Mouse (Mus musculus): ENCODE data around the gene Stk24. TPM values are rescaled to one million over a fixed set of nuclear protein-coding genes. Genes with fewer than 3 reads are reported as not detected.

Stk24 gene
- total RNA-seq, 2 experiments from 2014 or later, result 41.9 to 52.8 TPM

DNA sequence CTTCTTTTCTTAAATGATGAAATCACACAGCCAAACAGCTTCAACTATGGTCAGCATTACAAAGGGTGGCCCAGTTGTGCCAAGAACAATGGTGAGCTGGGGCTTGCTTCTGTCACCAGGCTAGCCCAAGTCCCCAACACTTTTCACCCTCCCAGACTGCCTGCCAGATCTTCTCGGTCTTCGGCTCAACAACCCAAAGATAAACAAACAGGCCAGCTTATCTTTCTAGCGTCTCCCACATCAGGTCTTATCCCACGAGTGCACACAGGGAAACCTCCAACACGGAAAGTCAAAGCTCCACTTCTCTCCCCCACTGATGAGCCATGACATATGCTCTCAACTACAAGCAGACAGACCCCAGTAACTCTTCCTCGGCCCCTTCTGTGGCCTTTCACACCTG lies 24.1 kb downstream of the Stk24 start:
- ATAC-seq (replicated peaks; ENCODE audit: low FRiP score, poor library complexity, severe bottlenecking), result peak; percentile 73

DNA sequence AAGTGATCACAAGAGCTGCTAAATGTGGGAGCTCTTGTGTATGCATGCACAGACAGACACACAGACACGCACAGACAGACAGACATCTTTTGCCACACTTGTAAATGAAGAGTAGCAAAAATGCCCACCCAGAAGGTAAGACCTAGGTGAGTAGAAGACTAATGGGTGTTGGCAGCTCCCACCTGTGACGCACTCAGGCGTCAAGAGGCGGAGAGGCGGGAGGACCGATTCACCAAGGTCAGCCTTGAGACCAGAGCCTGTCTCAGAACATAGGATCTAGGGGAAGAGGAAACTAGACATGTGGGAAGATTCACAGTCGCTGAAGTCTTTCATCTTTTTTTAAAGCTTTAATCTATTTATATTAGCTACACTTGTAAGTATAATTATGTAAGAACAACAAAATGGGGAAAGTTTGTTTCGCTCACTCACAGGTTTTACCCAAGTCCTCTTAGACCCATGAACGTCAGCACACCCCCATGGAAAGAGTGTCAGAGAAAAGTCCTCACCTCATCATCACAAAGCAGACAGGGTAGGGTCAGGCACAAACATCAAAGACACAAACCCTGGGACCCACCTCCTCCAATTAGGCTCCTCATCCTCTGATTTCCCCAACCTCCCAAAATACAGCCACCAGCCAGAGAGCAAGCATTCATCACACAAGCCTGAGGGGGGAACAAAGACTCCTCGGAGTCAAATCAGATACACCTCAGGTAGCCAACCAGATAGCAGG lies 26.0 kb downstream of the Stk24 start:
- ATAC-seq (replicated peaks; ENCODE audit: low FRiP score, poor library complexity, severe bottlenecking), result no peak

DNA sequence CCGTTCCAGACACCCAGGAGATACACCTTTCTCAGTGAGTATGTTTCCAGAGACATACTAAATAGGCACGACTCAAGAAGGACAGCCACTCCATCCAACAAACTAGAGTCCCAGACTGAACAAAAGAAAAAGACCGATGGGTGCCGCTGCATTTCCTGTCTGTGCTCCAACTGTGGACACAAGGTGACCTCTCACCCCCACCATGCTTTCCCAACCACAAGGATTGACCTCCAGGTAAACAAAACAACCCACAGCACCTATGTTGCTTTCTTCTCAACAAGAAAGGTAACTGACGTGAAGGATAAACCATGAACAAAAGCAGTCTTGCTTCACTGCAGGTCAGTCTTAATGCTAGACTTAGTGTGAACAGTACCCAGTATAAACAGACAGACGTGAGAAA lies 27.1 kb downstream of the Stk24 start:
- no peak for ATAC-seq (replicated peaks; ENCODE audit: low FRiP score, poor library complexity, severe bottlenecking)

DNA sequence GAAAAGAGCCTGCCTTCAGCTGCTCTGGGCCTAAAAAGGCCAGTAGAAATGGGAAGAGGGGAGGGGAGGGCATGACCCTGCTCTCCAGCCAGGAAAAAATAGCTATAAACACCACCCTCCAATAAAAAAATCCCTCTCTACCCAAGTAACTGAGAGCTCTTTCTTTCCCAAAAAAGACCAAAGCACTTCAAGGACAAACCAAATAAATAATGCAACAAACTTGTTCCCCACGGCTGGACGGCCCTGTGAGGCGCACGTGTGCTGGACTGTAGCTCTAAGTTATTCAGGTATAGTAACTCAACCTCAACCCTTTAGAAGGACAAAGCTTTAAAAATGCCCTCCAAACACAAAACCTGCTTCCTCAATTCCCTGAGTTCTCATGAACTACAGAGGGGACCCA lies 28.1 kb downstream of the Stk24 start:
- ATAC-seq (replicated peaks; ENCODE audit: low FRiP score, poor library complexity, severe bottlenecking), result no peak

GRCm38 (mm10) chr14:121350011-121350410 lies 29.8 kb downstream of the Stk24 start:
- no peak for ATAC-seq (replicated peaks; ENCODE audit: low FRiP score, poor library complexity, severe bottlenecking)

- no peak for ATAC-seq (replicated peaks; ENCODE audit: low FRiP score, poor library complexity, severe bottlenecking)
Observed at GRCm38 (mm10) chr14:121349291-121349690, 30.5 kb downstream of the Stk24 start.

DNA sequence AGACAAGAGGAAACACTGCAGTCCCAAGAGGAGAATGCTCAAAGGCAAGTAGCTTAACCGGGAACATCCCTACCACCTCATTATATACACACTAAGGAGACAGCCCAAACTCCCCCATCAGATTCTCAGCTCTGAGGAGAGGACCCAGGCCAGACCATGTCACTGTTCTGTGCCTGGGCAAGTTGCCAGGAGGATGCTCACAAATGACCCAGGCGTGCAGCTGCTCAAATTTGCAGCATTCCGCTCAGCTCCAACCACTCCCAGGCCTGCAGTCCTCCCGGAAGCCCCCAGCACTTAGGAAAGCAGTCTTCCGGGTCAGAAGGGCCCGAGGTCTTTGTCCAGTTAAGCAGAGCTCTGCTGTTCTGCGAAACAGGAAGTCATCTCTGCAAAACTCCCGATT lies 31.6 kb downstream of the Stk24 start:
- no peak for ATAC-seq (replicated peaks; ENCODE audit: low FRiP score, poor library complexity, severe bottlenecking)

- no peak for ATAC-seq (replicated peaks; ENCODE audit: low FRiP score, poor library complexity, severe bottlenecking)
Observed at GRCm38 (mm10) chr14:121347134-121347533, 32.7 kb downstream of the Stk24 start.

- ATAC-seq (replicated peaks; ENCODE audit: low FRiP score, poor library complexity, severe bottlenecking), result no peak
Observed at GRCm38 (mm10) chr14:121346654-121347053, 33.2 kb downstream of the Stk24 start.

GRCm38 (mm10) chr14:121346053-121346452 lies 33.8 kb downstream of the Stk24 start:
- peak; percentile 70 for ATAC-seq (replicated peaks; ENCODE audit: low FRiP score, poor library complexity, severe bottlenecking)

DNA sequence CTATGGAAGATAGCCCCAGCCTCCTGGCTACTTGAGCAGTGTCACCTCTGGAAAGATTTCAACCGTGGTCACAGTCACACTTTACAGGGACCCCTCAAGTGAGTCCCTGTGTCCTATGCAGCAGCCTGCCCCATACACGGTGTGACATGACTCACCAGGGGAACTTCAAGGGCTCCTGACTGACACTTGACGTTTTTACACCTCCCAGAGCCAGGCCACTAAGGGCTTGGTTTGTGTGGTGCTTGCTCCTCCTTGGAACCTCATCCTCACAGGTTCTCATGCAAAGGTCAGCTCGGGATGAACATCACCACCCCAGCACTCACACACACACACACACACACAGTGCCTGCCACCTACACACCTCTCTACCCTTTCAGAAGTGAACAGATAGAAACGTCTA lies 34.9 kb downstream of the Stk24 start:
- no peak for ATAC-seq (replicated peaks; ENCODE audit: low FRiP score, poor library complexity, severe bottlenecking)

- ATAC-seq (replicated peaks; ENCODE audit: low FRiP score, poor library complexity, severe bottlenecking), result no peak
Observed at GRCm38 (mm10) chr14:121342885-121343284, 36.9 kb downstream of the Stk24 start.

DNA sequence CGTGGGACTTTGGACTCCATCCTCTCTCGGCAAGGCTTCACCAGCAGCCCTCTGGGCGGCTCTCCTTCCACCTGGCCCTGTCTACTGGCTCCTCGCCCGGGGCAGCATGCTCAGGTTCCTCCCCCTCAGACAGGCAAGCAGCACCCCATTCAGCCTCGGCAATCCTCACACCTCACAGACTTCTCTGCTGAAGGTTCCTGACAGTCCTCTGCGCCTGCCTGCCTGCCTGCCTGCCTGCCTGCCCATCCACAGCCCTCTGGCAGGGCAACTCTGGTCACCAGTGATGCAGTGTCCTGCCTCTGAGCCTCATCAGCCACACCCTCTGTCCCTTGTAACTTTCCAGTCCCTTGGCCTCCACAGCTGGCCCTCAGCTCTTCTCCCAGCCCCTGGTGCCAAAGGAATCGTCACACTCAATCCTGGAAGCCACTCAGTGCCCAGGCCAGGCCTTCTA lies 39.8 kb downstream of the Stk24 start:
- no peak for ATAC-seq (replicated peaks; ENCODE audit: low FRiP score, poor library complexity, severe bottlenecking)

DNA sequence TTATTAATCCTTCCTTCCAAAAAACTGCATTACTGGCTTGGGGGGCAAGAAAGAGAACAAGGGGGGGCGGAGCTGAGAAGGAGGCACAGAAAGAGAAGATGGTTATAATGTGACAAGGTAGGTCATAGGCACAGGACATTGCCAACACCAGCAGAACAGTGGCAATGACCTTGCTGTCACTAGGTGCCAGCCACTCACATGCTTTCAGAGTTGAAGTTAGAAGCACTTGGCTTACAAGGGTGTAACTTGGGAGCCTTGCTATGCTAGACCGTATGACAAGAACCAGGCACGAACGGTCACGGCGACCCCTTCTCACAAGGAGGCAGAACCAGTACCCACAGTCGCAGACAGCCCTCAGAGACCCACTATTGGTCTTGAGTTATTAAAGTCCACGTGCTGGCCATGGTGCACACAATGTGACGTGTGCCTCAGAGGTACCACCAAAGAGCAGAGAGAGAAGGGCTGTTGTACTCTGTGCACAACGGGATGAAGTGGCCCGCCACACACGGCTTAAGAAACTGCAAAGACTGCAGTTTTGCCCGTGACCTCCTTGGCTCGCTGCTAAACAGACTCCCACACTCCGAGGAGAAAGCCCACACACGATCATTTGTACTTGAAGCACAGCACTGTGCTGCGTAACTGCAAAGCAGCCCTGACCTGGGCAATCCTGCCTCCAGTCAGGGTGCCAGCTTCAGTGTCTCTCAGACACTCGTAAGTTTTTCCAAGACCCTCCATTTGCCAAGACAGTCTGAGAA lies 40.8 kb downstream of the Stk24 start:
- no peak for ATAC-seq (replicated peaks; ENCODE audit: low FRiP score, poor library complexity, severe bottlenecking)

GRCm38 (mm10) chr14:121330090-121330408 lies 49.8 kb downstream of the Stk24 start:
- ATAC-seq (replicated peaks; ENCODE audit: low FRiP score, poor library complexity, severe bottlenecking), result no peak

GRCm38 (mm10) chr14:121329401-121330089 lies 50.3 kb downstream of the Stk24 start:
- no peak for ATAC-seq (replicated peaks; ENCODE audit: low FRiP score, poor library complexity, severe bottlenecking)

GRCm38 (mm10) chr14:121328878-121329277 lies 50.9 kb downstream of the Stk24 start:
- no peak for ATAC-seq (replicated peaks; ENCODE audit: low FRiP score, poor library complexity, severe bottlenecking)

GRCm38 (mm10) chr14:121326432-121326831 lies 53.4 kb downstream of the Stk24 start:
- no peak for ATAC-seq (replicated peaks; ENCODE audit: low FRiP score, poor library complexity, severe bottlenecking)

- ATAC-seq (replicated peaks; ENCODE audit: low FRiP score, poor library complexity, severe bottlenecking), result no peak
Observed at GRCm38 (mm10) chr14:121324521-121325330, 55.1 kb downstream of the Stk24 start.

- no peak for ATAC-seq (replicated peaks; ENCODE audit: low FRiP score, poor library complexity, severe bottlenecking)
Observed at GRCm38 (mm10) chr14:121322641-121323040, 57.2 kb downstream of the Stk24 start.
